Mouse (Mus musculus): ENCODE results near the gene Atp7b.

DNA sequence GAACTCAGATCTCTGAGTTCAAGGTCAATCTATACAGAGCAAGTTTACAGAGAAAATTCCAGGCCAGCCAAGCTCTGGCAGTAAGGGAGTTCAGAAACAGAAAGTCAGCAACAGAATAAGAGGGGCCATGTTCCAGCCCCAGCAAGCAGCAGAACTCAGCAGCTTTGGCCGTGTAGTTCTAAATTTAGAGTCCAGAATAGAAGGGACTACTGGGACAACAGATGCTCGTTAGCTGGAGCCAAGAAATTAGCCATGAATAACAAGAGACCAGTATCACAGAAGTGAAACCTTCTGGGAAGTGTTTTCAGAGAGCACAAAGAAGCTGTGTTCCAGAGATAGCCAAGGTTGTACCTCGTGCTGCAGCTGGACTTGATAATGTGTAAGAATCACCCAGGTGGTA, 50.7 kb downstream of the Atp7b start:
- no peak for TF ChIP-seq GATA1 (IDR thresholded peaks at IDR 0.05; ENCODE audit: borderline replicate concordance, low read length)
- TF ChIP-seq FLI1 (IDR thresholded peaks at IDR 0.05; ENCODE audit: low read length) = no peak

Measured in megakaryocyte, embryonic 14.5 days (primary cell).